Mouse (Mus musculus) erythroblast, embryonic 14.5 days (primary cell): Measurements from ENCODE around the gene Fgf10.

ENCODE experiments used
- GATA1 ChIP-seq: IDR thresholded peaks from 2 replicates; pipeline ENCODE4 v1.6.1; 2012; ENCODE audit warnings: low read length, inconsistent platforms, mixed read lengths
- TAL1 ChIP-seq: IDR thresholded peaks from 3 replicates; pipeline ENCODE4 v1.6.1; 2012; ENCODE audit warnings: low read length, inconsistent platforms, mixed read lengths

DNA sequence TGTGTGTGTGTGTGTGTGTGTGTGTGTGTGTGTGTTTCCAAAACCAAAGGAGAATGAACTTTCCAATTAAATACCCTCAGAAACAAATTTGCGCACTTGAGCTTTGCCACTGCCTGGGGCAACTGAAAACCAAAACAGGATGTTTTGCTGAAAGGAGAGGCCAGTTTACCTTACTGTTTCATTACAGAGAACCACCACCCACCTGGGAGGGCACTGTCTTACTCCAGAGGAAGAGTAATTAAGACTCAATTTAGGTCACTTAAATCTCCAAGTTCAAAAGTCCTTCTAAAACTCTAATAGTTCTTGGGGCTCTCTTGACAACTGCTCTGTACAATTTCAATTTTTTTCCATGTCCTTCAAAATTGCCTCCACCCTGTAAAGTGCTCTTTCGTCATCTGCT, 11.6 kb upstream of the Fgf10 start:
- TF ChIP-seq TAL1 (no peak), GATA1 (no peak)
